Comparison of ENCODE assay signal across 16 mouse cellular contexts in the genomic region with DNA sequence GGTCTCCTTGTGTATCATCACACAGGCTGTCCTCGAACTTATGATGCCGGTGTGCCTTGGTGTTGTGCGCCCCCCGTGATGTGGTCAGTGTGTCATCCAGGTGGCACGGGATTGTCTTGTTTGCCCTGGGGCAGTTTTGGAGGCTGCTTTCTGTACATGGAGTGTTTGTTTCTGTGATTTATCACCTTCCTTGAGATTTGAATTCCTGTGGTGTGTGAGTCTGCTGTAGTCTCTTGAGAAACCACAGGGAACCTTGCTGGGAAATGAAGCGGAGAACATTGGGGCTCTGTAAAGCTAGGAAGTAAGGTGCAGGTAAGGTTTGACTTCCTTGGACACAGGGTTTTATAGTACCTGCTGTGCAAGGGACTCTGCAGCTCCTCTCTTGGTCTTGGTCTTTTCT.
"Had no signal": no experiment of that assay in that cellular context is flagged by ENCODE, and none has a peak within 500 bp of the region (broad histone marks: within the 10 kb centered on the region; RNA-seq: fewer than 3 reads in every experiment).

No protein-coding gene starts in this region.

- H3K9me3 ChIP-seq: limb, embryonic 13.5 days; liver, embryonic 15.5 days; megakaryocyte, embryonic 14.5 days; midbrain, embryonic 15.5 days; neural tube, embryonic 12.5 days had no signal

- DNase-seq: kidney, postnatal 4 days; lung, adult 2 months; lung, postnatal 10 days; retina, postnatal 1 day; right cerebral cortex, postnatal 4 days; spleen, adult 18-20 months had no signal

- ATAC-seq: intestine, embryonic 16.5 days; midbrain, embryonic 15.5 days had no signal

- H3K27me3 ChIP-seq: limb, embryonic 13.5 days; liver, embryonic 15.5 days; midbrain, embryonic 15.5 days; neural tube, embryonic 12.5 days had no signal

- H3K36me3 ChIP-seq: limb, embryonic 13.5 days; liver, embryonic 15.5 days; midbrain, embryonic 15.5 days; neural tube, embryonic 12.5 days had no signal

- H3K4me2 ChIP-seq: limb, embryonic 13.5 days; liver, embryonic 11.5 days; liver, embryonic 15.5 days; midbrain, embryonic 11.5 days; midbrain, embryonic 15.5 days; neural tube, embryonic 12.5 days had no signal

- H3K9ac ChIP-seq: limb, embryonic 13.5 days; liver, embryonic 15.5 days; midbrain, embryonic 15.5 days; neural tube, embryonic 12.5 days had no signal

- H3K27ac ChIP-seq: layer of hippocampus, adult 2 months; limb, embryonic 13.5 days; liver, embryonic 15.5 days; macrophage; midbrain, embryonic 15.5 days; neural tube, embryonic 12.5 days had no signal

- H3K4me1 ChIP-seq: midbrain, embryonic 15.5 days had no signal

- H3K4me3 ChIP-seq: layer of hippocampus, adult 2 months; limb, embryonic 13.5 days; liver, embryonic 15.5 days; megakaryocyte, embryonic 14.5 days; midbrain, embryonic 15.5 days; neural tube, embryonic 12.5 days had no signal
